Mouse (Mus musculus) inflammation-experienced regulatory T-cells (primary cell): ENCODE data around the gene Retreg1. TPM values are rescaled to one million over a fixed set of nuclear protein-coding genes. Genes with fewer than 3 reads are reported as not detected.

Source experiments
- polyA plus RNA-seq, 2 experiments: library from polyadenylated mRNA; unstranded; fragments of 100-300 nt; shearing (Covaris generic); gene quantifications; one replicate each; pipeline ENCODE4 v1.2.1; 2017

Retreg1 gene
- 10 to 100 TPM; 50.6 to 55.4 TPM for polyA plus RNA-seq

GRCm38 (mm10) chr15:25843086-25843991 lies at the start of gene Retreg1:
Gene Retreg1, plus strand, starts transcription at chr15:25843180.

DNA sequence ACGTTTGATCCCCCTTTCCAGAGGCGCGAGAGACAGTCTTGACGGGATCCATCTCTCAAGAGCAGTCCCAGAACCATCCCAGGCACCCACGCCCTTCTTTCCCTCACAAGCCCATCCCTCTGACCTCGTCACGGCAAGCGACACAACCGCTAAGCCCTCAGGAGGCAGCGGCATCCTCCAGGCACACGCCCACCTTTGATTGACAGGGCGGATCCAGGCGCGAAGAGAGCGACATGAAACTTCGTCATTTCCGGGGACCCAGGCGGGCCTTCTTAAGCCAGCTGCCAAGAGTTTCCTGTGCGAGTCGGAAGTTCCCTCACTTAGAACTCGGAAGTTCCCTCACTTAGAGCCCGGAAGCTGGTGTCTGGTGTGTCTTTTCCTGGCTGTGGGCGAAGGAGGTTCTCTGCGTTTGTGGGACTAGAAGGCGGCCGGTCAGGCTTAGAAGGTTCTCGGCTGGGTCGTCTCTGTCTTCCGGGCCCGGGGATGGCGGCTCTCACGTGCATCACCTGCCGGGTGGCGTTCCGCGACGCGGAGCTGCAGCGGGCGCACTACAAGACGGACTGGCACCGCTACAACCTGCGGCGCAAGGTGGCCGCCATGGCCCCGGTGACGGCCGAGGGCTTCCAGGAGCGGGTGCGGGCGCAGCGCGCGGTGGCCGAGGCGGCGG lies 141.2 kb downstream of the Retreg1 start, which contains the start of gene Zfp622:
Zfp622 (plus strand) TSS at position 300 of the 667 bp plus-strand sequence.

Other genes starting within 250 kb of the Retreg1 start
- 1 to 10 TPM; 2.4 to 6.4 TPM for gene Myo10, start 220.7 kb upstream of the Retreg1 start, polyA plus RNA-seq
- 100 to 1,000 TPM in 1 of 2 experiments, 10 to 100 TPM in 1; 87.2 to 120 TPM for gene Zfp622, start 141.2 kb downstream of the Retreg1 start, polyA plus RNA-seq